Mouse (Mus musculus) right cerebral cortex, adult 2 months (tissue): ENCODE results near the gene Olfr1510.
"Not testable (repeated sequence)": the region's sequence is repeated elsewhere in the genome, so short reads cannot be mapped to it uniquely, and the experiment has no call there.

Experiments used
- DNase-seq, 2 experiments: peaks; one replicate each; pipeline ENCODE4 v3.0.0; 2021 to 2022; ENCODE audit warnings: low spot score in 2 of 2

Gene Olfr1510

DNA sequence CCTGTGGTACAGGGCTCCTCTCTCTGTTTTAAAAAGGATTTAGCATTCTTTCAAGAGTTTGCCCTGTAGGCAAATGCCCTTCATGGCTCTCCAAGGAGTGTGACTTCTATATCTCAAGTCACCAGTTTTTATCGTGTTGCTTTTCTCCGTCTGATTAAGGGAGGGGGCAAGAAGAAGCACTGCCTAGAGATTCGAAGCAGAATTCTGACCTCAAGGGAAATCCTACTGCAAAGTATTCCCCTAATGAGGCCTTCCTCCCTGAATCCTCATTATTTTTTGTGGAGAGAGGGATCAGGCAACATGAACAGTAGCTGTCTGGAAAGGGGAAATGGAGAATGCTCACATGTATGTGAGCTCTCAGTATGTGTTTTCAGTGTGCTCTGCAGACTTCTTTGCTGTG is at the start of gene Olfr1510:
Gene Olfr1510 (minus strand): TSS at position 101 of the 400 bp plus-strand sequence.
- DNase-seq: no peak

DNA sequence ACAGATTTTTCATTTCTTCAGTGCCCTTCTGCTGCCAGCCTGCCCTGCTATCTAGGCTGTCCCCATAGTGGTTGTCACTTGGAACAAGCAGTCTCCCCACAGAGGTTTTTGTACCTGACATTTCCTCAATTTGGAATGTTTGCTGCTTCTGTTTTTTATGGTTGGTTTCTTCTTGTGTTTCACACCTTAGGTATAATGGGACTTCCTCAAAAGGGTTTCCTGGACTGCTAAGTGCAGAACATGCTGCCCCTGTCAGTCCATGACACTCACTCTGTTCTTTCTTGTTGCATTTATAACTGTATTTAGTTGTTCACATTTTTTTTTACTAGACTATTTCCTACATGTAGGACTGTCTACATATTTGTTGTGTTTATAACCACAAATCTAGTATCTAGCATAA is 47.8 kb upstream of the Olfr1510 start:
- DNase-seq: no peak

DNA sequence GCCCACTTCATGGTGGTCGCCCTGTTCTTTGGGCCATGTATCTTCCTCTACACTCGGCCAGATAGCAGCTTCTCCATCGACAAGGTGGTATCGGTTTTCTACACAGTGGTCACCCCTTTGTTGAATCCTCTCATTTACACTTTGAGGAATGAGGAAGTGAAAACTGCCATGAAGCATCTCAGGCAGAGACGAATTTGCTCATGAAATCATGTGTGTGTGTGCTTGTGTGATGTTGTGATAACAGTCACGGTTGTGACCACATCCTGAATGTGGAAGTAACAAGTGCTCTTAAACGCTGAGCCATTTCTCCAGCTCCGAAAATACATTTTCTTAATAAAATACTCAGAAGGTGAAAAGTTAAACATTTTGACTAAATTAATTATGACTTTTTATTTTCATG is 37.0 kb upstream of the Olfr1510 start:
- no peak for DNase-seq

DNA sequence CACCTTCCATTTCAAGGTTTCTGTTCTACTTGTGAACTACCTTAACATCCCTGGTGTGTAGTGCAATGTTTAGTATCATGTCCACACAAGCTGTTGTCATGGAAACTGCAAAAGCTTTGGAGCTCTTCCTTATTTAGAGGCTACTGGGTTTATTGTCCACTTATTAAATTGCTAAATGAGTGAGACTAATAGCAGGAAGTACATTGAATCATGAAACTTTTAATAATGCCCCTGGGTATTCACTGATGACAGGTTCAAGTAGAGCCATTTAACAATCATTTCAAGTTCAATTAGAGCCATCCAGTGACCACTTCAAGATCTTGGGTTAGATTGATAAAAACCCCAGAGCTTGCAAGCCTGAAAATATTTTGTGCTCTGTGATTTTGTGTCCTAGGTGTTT is 28.5 kb upstream of the Olfr1510 start, which contains the start of gene Olfr1509:
Gene Olfr1509 (plus strand): TSS at position 301 of the 400 bp plus-strand sequence.
- no peak for DNase-seq

DNA sequence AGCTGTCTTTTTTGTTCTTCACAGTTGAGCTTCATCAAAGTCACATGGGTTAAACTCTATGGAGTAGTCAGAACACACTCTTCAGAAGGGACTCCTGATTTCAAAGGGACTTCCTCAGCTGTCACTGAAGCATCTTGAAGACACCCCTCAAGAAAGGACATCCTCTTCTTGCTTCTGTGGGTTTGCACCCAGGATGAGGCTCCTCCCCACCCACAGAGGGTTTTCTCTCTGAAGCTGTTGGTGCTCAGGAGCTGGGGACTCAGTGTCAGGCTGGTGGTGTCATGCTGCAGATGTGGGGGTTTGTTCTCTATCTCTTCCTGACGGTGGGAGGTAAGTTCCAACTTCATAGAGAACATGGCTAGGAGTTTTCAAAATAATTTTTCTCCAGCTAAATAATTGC is 13.5 kb upstream of the Olfr1510 start:
- DNase-seq: no peak

DNA sequence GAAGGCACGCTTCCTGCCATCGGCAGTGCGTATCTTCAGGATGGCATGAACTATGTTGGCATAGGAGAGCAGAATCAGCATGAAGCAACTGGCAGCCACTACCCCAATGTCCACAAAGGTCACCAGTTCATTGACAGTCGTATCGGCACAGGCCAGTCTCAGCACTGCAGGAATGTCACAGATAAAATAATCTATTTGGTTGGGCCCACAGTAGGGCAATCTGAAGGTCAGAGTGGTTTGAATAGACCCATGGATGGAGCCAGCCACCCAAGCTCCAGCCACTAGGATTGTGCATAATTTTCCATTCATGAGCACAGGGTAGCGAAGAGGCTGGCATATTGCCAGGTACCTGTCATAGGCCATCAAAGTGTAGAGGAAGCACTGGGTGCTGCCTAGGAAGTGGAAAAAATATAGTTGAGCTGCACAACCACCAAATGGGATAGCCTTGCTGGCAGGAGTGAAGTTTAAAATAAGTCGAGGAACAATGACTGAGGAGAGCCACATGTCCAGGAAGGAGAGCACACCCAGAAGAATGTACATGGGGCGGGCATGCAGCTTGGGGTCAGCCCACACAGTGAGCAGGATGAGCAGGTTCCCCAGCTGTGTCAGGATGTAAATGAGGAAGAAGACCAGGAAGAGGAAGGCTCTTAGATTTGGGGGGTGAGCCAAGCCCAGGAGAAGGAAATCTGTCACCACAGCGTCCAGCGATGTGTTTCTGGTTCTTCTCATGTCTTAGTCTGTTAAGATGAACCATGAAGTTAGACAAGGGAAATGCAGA is 3.8 kb downstream of the Olfr1510 start:
- DNase-seq: not testable (repeated sequence)

DNA sequence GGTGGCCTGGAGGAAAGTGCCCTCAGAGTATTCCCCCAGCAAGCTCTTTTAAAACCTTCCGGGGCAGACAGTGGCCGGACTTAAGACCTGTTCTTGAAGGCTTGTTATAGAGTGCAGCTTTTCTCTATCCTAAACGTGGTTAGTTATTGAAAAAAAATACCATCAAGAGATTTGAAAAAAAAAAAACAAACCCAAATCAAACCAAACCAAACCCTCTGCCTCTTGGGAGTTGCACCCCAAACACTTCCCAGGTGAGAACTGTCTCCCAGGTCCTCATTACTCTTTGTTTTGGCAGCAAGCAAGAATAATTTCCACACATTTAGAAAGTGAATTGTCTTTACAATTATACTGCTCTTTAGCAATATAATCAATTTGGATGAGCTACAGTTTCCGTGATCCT is 16.9 kb downstream of the Olfr1510 start, which contains the start of gene Olfr1511:
Gene Olfr1511 (minus strand): TSS at position 101 of the 400 bp plus-strand sequence.
- DNase-seq: no peak

DNA sequence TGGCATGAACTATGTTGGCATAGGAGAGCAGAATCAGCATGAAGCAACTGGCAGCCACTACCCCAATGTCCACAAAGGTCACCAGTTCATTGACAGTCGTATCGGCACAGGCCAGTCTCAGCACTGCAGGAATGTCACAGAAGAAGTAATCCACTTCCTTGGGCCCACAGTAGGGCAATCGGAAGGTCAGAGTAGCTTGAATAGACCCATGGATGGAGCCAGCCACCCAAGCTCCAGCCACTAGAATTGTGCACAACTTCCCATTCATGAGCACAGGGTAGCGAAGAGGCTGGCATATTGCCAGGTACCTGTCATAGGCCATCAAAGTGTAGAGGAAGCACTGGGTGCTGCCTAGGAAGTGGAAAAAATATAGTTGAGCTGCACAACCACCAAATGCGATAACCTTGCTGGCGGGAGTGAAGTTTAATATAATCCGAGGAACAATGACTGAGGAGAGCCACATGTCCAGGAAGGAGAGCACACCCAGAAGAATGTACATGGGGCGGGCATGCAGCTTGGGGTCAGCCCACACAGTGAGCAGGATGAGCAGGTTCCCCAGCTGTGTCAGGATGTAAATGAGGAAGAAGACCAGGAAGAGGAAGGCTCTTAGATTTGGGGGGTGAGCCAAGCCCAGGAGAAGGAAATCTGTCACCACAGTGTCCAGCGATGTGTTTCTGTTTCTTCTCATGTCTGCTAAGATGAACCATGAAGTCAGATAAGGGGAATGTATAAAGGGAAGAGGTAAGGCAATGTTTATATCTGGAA is 23.9 kb downstream of the Olfr1510 start:
- DNase-seq: not testable (repeated sequence)

DNA sequence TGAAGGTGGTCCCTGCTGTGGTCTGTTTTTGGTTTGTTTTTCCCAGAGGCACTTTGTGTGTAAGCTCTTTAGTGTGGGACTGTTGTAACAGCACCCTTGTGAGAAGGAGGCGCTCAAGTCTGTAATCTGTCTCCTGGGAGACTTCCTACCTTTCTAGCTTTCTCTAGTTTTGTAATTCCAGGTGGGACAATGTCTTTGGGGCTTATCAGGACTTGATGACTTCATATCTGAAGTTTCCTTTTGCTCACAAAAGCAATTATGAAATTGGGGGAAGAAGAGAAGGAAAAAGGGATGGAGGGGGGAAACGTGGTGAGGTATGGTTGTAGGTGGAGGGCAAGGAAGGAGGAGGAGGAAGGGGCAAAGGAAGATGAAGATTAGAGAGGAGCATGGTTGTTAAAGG is 35.1 kb downstream of the Olfr1510 start, which contains the start of gene Olfr1512:
Gene Olfr1512 (minus strand): TSS at position 101 of the 400 bp plus-strand sequence.
- DNase-seq: no peak

DNA sequence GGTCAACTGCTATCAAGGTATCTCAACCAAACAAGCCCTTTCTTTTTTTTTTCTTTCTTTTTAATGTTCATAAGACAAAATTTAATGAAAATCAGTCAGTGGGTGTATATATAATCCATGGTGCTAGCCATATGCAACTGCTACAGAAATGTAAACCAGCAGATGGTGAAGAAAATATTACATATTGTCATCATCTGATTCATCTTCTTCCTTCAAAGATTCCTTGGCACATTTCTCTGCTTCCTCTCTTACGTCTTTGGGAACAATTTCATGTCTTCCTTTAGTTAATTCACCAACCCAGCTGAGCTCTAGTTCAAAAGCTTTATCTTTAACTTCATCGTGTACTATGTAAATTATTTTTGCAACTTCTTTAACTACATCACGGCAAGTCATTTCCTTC is 45.4 kb downstream of the Olfr1510 start:
- DNase-seq: no peak
